Mouse (Mus musculus): ENCODE results near the gene Cirbp. TPM values are rescaled to one million over a fixed set of nuclear protein-coding genes. Genes with fewer than 3 reads are reported as not detected.
"Not testable (repeated sequence)": the region's sequence is repeated elsewhere in the genome, so short reads cannot be mapped to it uniquely, and the experiment has no call there.

Cirbp gene
- polyA plus RNA-seq, 1 experiment from 2014 or later: 311 TPM

GRCm38 (mm10) chr10:80207201-80207600 lies 41.4 kb downstream of the Cirbp start:
- WGBS: 46% methylated on average over 1 of the region's 1 CpGs
- Histone ChIP-seq H3K4me1 (ENCODE audit: control insufficient read depth, insufficient read depth, low read depth, low read length) (peaks cover 8% of the 10 kb centered on the region), H3K4me2 (ENCODE audit: low read length) (no peak overlapping the region), H3K27ac (ENCODE audit: low read depth, low read length) (no peak overlapping the region), H3K27me3 (replicated peaks; ENCODE audit: control insufficient read depth, insufficient read depth, low read length) (no peaks in the 10 kb centered on the region), H3K9me3 (ENCODE audit: control insufficient read depth, low read length) (no peaks in the 10 kb centered on the region), H3K36me3 (ENCODE audit: control insufficient read depth, insufficient read depth, low read length) (no peaks in the 10 kb centered on the region), H3K9ac (ENCODE audit: low read depth, low read length) (no peak overlapping the region), H3K4me3 (ENCODE audit: low read length) (no peak overlapping the region)
- ATAC-seq: no peak

- 34% methylated on average over 10 of the region's 10 CpGs for WGBS
- no peaks in the 10 kb centered on the region for H3K36me3 ChIP-seq (ENCODE audit: control insufficient read depth, insufficient read depth, low read length)
- ATAC-seq: no peak
- peaks cover 8% of the 10 kb centered on the region for H3K4me1 ChIP-seq (ENCODE audit: control insufficient read depth, insufficient read depth, low read depth, low read length)
- H3K9ac ChIP-seq (ENCODE audit: low read depth, low read length): no peak overlapping the region
- H3K4me3 ChIP-seq (ENCODE audit: low read length): no peak overlapping the region
- H3K4me2 ChIP-seq (ENCODE audit: low read length): no peak overlapping the region
- no peak overlapping the region for H3K27ac ChIP-seq (ENCODE audit: low read depth, low read length)
- no peaks in the 10 kb centered on the region for H3K27me3 ChIP-seq (replicated peaks; ENCODE audit: control insufficient read depth, insufficient read depth, low read length)
- no peaks in the 10 kb centered on the region for H3K9me3 ChIP-seq (ENCODE audit: control insufficient read depth, low read length)
Measured at GRCm38 (mm10) chr10:80207676-80208075, 41.9 kb downstream of the Cirbp start.

- Histone ChIP-seq H3K36me3 (ENCODE audit: control insufficient read depth, insufficient read depth, low read length) (no peaks in the 10 kb centered on the region), H3K4me3 (ENCODE audit: low read length) (no peak overlapping the region), H3K4me1 (ENCODE audit: control insufficient read depth, insufficient read depth, low read depth, low read length) (peaks cover 8% of the 10 kb centered on the region), H3K4me2 (ENCODE audit: low read length) (no peak overlapping the region; the same call in 1 of the 2 replicates), H3K27me3 (replicated peaks; ENCODE audit: control insufficient read depth, insufficient read depth, low read length) (no peaks in the 10 kb centered on the region), H3K9ac (ENCODE audit: low read depth, low read length) (no peak overlapping the region), H3K9me3 (ENCODE audit: control insufficient read depth, low read length) (no peaks in the 10 kb centered on the region), H3K27ac (ENCODE audit: low read depth, low read length) (no peak overlapping the region)
- ATAC-seq: no peak
- WGBS: 57% methylated on average over 4 of the region's 4 CpGs
Measured at GRCm38 (mm10) chr10:80208248-80208647, 42.5 kb downstream of the Cirbp start.

GRCm38 (mm10) chr10:80208841-80209371 lies 43.1 kb downstream of the Cirbp start:
- Histone ChIP-seq H3K36me3 (ENCODE audit: control insufficient read depth, insufficient read depth, low read length) (no peaks in the 10 kb centered on the region), H3K9ac (ENCODE audit: low read depth, low read length) (peak overlapping the region; percentile 37), H3K4me2 (ENCODE audit: low read length) (peak overlapping the region; percentile 45), H3K4me1 (ENCODE audit: control insufficient read depth, insufficient read depth, low read depth, low read length) (peaks cover 8% of the 10 kb centered on the region), H3K27ac (ENCODE audit: low read depth, low read length) (peak overlapping the region; percentile 36; the same call in 1 of the 2 replicates), H3K4me3 (ENCODE audit: low read length) (no peak overlapping the region), H3K27me3 (replicated peaks; ENCODE audit: control insufficient read depth, insufficient read depth, low read length) (no peaks in the 10 kb centered on the region), H3K9me3 (ENCODE audit: control insufficient read depth, low read length) (no peaks in the 10 kb centered on the region)
- ATAC-seq: peak; percentile 79
- WGBS: 6% methylated on average over 24 of the region's 24 CpGs

- WGBS: 72% methylated on average over 7 of the region's 7 CpGs
- not testable (repeated sequence) for ATAC-seq
Measured at GRCm38 (mm10) chr10:80211547-80212103, 45.8 kb downstream of the Cirbp start.

GRCm38 (mm10) chr10:80215048-80215772 lies 49.4 kb downstream of the Cirbp start:
- Histone ChIP-seq H3K9ac (ENCODE audit: low read depth, low read length) (peak overlapping the region; percentile 38; the same call in 1 of the 2 replicates), H3K36me3 (ENCODE audit: control insufficient read depth, insufficient read depth, low read length) (no peaks in the 10 kb centered on the region), H3K27ac (ENCODE audit: low read depth, low read length) (no peak overlapping the region), H3K27me3 (replicated peaks; ENCODE audit: control insufficient read depth, insufficient read depth, low read length) (no peaks in the 10 kb centered on the region), H3K9me3 (ENCODE audit: control insufficient read depth, low read length) (no peaks in the 10 kb centered on the region), H3K4me1 (ENCODE audit: control insufficient read depth, insufficient read depth, low read depth, low read length) (0 out of 2 replicates have a peak, but pooled peaks cover 2% of the 10 kb centered on the region), H3K4me3 (ENCODE audit: low read length) (no peak overlapping the region), H3K4me2 (ENCODE audit: low read length) (no peak overlapping the region)
- ATAC-seq: no peak
- WGBS: 18% methylated on average over 16 of the region's 16 CpGs

More at GRCm38 (mm10) chr10:80211547-80212103, 45.8 kb downstream of the Cirbp start:
- H3K4me2 ChIP-seq (ENCODE audit: low read length); H3K9ac ChIP-seq (ENCODE audit: low read depth, low read length); H3K9me3 ChIP-seq (ENCODE audit: control insufficient read depth, low read length); H3K27ac ChIP-seq (ENCODE audit: low read depth, low read length); H3K4me3 ChIP-seq (ENCODE audit: low read length); H3K4me1 ChIP-seq (ENCODE audit: control insufficient read depth, insufficient read depth, low read depth, low read length); H3K36me3 ChIP-seq (ENCODE audit: control insufficient read depth, insufficient read depth, low read length); H3K27me3 ChIP-seq (replicated peaks; ENCODE audit: control insufficient read depth, insufficient read depth, low read length): not testable (repeated sequence)

- H3K4me3 ChIP-seq (ENCODE audit: low read length): no peak overlapping the region
- H3K9ac ChIP-seq (ENCODE audit: low read depth, low read length): no peak overlapping the region
- no peak overlapping the region for H3K27ac ChIP-seq (ENCODE audit: low read depth, low read length)
- no peaks in the 10 kb centered on the region for H3K9me3 ChIP-seq (ENCODE audit: control insufficient read depth, low read length)
- no peak for ATAC-seq
- no peaks in the 10 kb centered on the region for H3K4me1 ChIP-seq (ENCODE audit: control insufficient read depth, insufficient read depth, low read depth, low read length)
- no peak overlapping the region for H3K4me2 ChIP-seq (ENCODE audit: low read length)
- H3K36me3 ChIP-seq (ENCODE audit: control insufficient read depth, insufficient read depth, low read length): no peaks in the 10 kb centered on the region
- WGBS: 40% methylated on average over 8 of the region's 9 CpGs
- H3K27me3 ChIP-seq (replicated peaks; ENCODE audit: control insufficient read depth, insufficient read depth, low read length): no peaks in the 10 kb centered on the region
Measured at GRCm38 (mm10) chr10:80220676-80221075, 54.9 kb downstream of the Cirbp start.

Other genes with a start within 250 kb of the Cirbp start
- 3.1 and 3.7 TPM in 2 replicates for gene Kiss1r, start 249.0 kb upstream of the Cirbp start, polyA plus RNA-seq (2015; fragmentation: Nextera tagmentation; extraction: Ambion mirVana)
- 293 and 300 TPM in 2 replicates for gene R3hdm4, start 244.8 kb upstream of the Cirbp start, polyA plus RNA-seq (2015; fragmentation: Nextera tagmentation; extraction: Ambion mirVana)
- 1.6 and 1.7 TPM in 2 replicates for gene Arid3a, start 238.9 kb upstream of the Cirbp start, polyA plus RNA-seq (2015; fragmentation: Nextera tagmentation; extraction: Ambion mirVana)
- gene Wdr18, start 205.8 kb upstream of the Cirbp start, polyA plus RNA-seq (2015; fragmentation: Nextera tagmentation; extraction: Ambion mirVana): 97.7 and 102 TPM in 2 replicates
- 0.45 and 0.46 TPM in 2 replicates for gene Grin3b, start 195.3 kb upstream of the Cirbp start, polyA plus RNA-seq (2015; fragmentation: Nextera tagmentation; extraction: Ambion mirVana)
- 11.7 and 17.4 TPM in 2 replicates for gene Tmem259, start 181.7 kb upstream of the Cirbp start, polyA plus RNA-seq (2015; fragmentation: Nextera tagmentation; extraction: Ambion mirVana)
- gene Cnn2, start 177.4 kb upstream of the Cirbp start, polyA plus RNA-seq (2015; fragmentation: Nextera tagmentation; extraction: Ambion mirVana): 30.5 and 38.9 TPM in 2 replicates
- 4.2 and 5.1 TPM in 2 replicates for gene Abca7, start 169.5 kb upstream of the Cirbp start, polyA plus RNA-seq (2015; fragmentation: Nextera tagmentation; extraction: Ambion mirVana)
- 1.7 and 2.2 TPM in 2 replicates for gene Arhgap45, start 149.3 kb upstream of the Cirbp start, polyA plus RNA-seq (2015; fragmentation: Nextera tagmentation; extraction: Ambion mirVana)
- 141 and 143 TPM in 2 replicates for gene Polr2e, start 126.2 kb upstream of the Cirbp start, polyA plus RNA-seq (2015; fragmentation: Nextera tagmentation; extraction: Ambion mirVana)
- 601 and 643 TPM in 2 replicates for gene Gpx4, start 118.8 kb upstream of the Cirbp start, polyA plus RNA-seq (2015; fragmentation: Nextera tagmentation; extraction: Ambion mirVana)
- gene Sbno2, start 60.4 kb upstream of the Cirbp start, polyA plus RNA-seq (2015; fragmentation: Nextera tagmentation; extraction: Ambion mirVana): 10.3 and 13.0 TPM in 2 replicates
- 17.7 and 18.3 TPM in 2 replicates for gene Stk11, start 50.2 kb upstream of the Cirbp start, polyA plus RNA-seq (2015; fragmentation: Nextera tagmentation; extraction: Ambion mirVana)
- gene Atp5d, start 27.4 kb upstream of the Cirbp start, polyA plus RNA-seq (2015; fragmentation: Nextera tagmentation; extraction: Ambion mirVana): 554 and 581 TPM in 2 replicates
- gene Cbarp, start 25.1 kb upstream of the Cirbp start, polyA plus RNA-seq (2015; fragmentation: Nextera tagmentation; extraction: Ambion mirVana): 98.8 and 130 TPM in 2 replicates
- gene Midn, start 17.7 kb upstream of the Cirbp start, polyA plus RNA-seq (2015; fragmentation: Nextera tagmentation; extraction: Ambion mirVana): 16.0 and 16.1 TPM in 2 replicates
- 9.4 and 10.1 TPM in 2 replicates for gene 1600002K03Rik, start 7.0 kb downstream of the Cirbp start, polyA plus RNA-seq (2015; fragmentation: Nextera tagmentation; extraction: Ambion mirVana)
- 21.5 and 22.7 TPM in 2 replicates for gene Efna2, start 13.5 kb downstream of the Cirbp start, polyA plus RNA-seq (2015; fragmentation: Nextera tagmentation; extraction: Ambion mirVana)
- 38.0 and 38.7 TPM in 2 replicates for gene Mum1, start 60.4 kb downstream of the Cirbp start, polyA plus RNA-seq (2015; fragmentation: Nextera tagmentation; extraction: Ambion mirVana)
- 349 and 361 TPM in 2 replicates for gene Ndufs7, start 83.1 kb downstream of the Cirbp start, polyA plus RNA-seq (2015; fragmentation: Nextera tagmentation; extraction: Ambion mirVana)
- 31.8 and 32.6 TPM in 2 replicates for gene Gamt, start 95.0 kb downstream of the Cirbp start, polyA plus RNA-seq (2015; fragmentation: Nextera tagmentation; extraction: Ambion mirVana)
- 38.4 and 38.5 TPM in 2 replicates for gene Dazap1, start 95.5 kb downstream of the Cirbp start, polyA plus RNA-seq (2015; fragmentation: Nextera tagmentation; extraction: Ambion mirVana)
- gene Rps15, start 126.5 kb downstream of the Cirbp start, polyA plus RNA-seq (2015; fragmentation: Nextera tagmentation; extraction: Ambion mirVana): 491 and 527 TPM in 2 replicates
- 139 and 149 TPM in 2 replicates for gene Apc2, start 130.0 kb downstream of the Cirbp start, polyA plus RNA-seq (2015; fragmentation: Nextera tagmentation; extraction: Ambion mirVana)
- gene 2310011J03Rik, start 154.6 kb downstream of the Cirbp start, polyA plus RNA-seq (2015; fragmentation: Nextera tagmentation; extraction: Ambion mirVana): 31.7 and 32.8 TPM in 2 replicates
- 8.1 and 8.5 TPM in 2 replicates for gene Pcsk4, start 163.5 kb downstream of the Cirbp start, polyA plus RNA-seq (2015; fragmentation: Nextera tagmentation; extraction: Ambion mirVana)
- 7.5 and 7.6 TPM in 2 replicates for gene Reep6, start 164.0 kb downstream of the Cirbp start, polyA plus RNA-seq (2015; fragmentation: Nextera tagmentation; extraction: Ambion mirVana)
- gene Adamtsl5, start 182.4 kb downstream of the Cirbp start, polyA plus RNA-seq (2015; fragmentation: Nextera tagmentation; extraction: Ambion mirVana): 1.1 and 1.8 TPM in 2 replicates
- 9.3 and 11.0 TPM in 2 replicates for gene Plk5, start 190.5 kb downstream of the Cirbp start, polyA plus RNA-seq (2015; fragmentation: Nextera tagmentation; extraction: Ambion mirVana)
- 9.1 and 9.2 TPM in 2 replicates for gene Mex3d, start 221.7 kb downstream of the Cirbp start, polyA plus RNA-seq (2015; fragmentation: Nextera tagmentation; extraction: Ambion mirVana)
- 196 and 207 TPM in 2 replicates for gene Mbd3, start 233.6 kb downstream of the Cirbp start, polyA plus RNA-seq (2015; fragmentation: Nextera tagmentation; extraction: Ambion mirVana)
- 704 and 759 TPM in 2 replicates for gene Uqcr11, start 240.8 kb downstream of the Cirbp start, polyA plus RNA-seq (2015; fragmentation: Nextera tagmentation; extraction: Ambion mirVana)

Measured in hindbrain, embryonic 16.5 days (tissue).